Mouse (Mus musculus): ENCODE measurements around the gene Krt28. TPM values are rescaled to one million over a fixed set of nuclear protein-coding genes. Genes with fewer than 3 reads are reported as not detected.
A peak's percentile ranks its signal among the peaks of the same experiment; 100 is the strongest.

Krt28 gene
- total RNA-seq, 1 experiment from 2014 or later, result not detected

- peak; percentile 32 for DNase-seq
Measured at GRCm38 (mm10) chr11:99364412-99364811, 10.3 kb downstream of the Krt28 start.

GRCm38 (mm10) chr11:99361423-99361822 is 13.3 kb downstream of the Krt28 start:
- DNase-seq, result no peak

- DNase-seq, result no peak
Measured at GRCm38 (mm10) chr11:99351004-99351403, 23.7 kb downstream of the Krt28 start, which contains the start of gene Krt27. Gene Krt27 (minus strand): TSS chr11:99351104.

- DNase-seq, result no peak
Measured at GRCm38 (mm10) chr11:99339299-99339847, 35.3 kb downstream of the Krt28 start.

GRCm38 (mm10) chr11:99337866-99338265 is 36.8 kb downstream of the Krt28 start, which contains the start of gene Krt26:
Gene Krt26 (minus strand): TSS chr11:99337966.
- no peak for DNase-seq

GRCm38 (mm10) chr11:99333426-99333825 is 41.3 kb downstream of the Krt28 start:
- DNase-seq, result no peak

- no peak for DNase-seq
Measured at GRCm38 (mm10) chr11:99329655-99330054, 45.0 kb downstream of the Krt28 start.

GRCm38 (mm10) chr11:99322851-99323250 is 51.9 kb downstream of the Krt28 start, which contains the start of gene Krt25:
Gene Krt25 (minus strand): TSS chr11:99322951.
- DNase-seq, result no peak

- DNase-seq, result no peak
Measured at GRCm38 (mm10) chr11:99321094-99321493, 53.6 kb downstream of the Krt28 start.

GRCm38 (mm10) chr11:99319127-99319526 is 55.6 kb downstream of the Krt28 start:
- no peak for DNase-seq

GRCm38 (mm10) chr11:99316543-99316942 is 58.2 kb downstream of the Krt28 start:
- no peak for DNase-seq

Other genes with a start within 250 kb of the Krt28 start
- gene Ccr7, start 219.8 kb downstream of the Krt28 start, total RNA-seq (2021), result 0.48 and 10.5 TPM in 2 replicates
- gene Smarce1, start 143.9 kb downstream of the Krt28 start, total RNA-seq (2021), result 77.0 and 93.4 TPM in 2 replicates
- gene Krt222, start 130.8 kb downstream of the Krt28 start, total RNA-seq (2021), result 1.3 and 2.9 TPM in 2 replicates
- gene Krt24, start 89.6 kb downstream of the Krt28 start, total RNA-seq (2021), result not detected in 2 replicates
- not detected in 2 replicates for gene Krt25, start 52.0 kb downstream of the Krt28 start, total RNA-seq (2021)
- gene Krt26, start 36.9 kb downstream of the Krt28 start, total RNA-seq (2021), result not detected in 2 replicates
- gene Krt27, start 23.8 kb downstream of the Krt28 start, total RNA-seq (2021), result not detected in 2 replicates
- 4.3 and 5.6 TPM in 2 replicates for gene Krt10, start 14.5 kb upstream of the Krt28 start, total RNA-seq (2021)
- gene Krt12, start 47.4 kb upstream of the Krt28 start, total RNA-seq (2021), result not detected in 2 replicates
- 0.30 and 0.96 TPM in 2 replicates for gene Krt20, start 63.2 kb upstream of the Krt28 start, total RNA-seq (2021)
- 0.30 and 6.4 TPM in 2 replicates for gene Krt23, start 118.2 kb upstream of the Krt28 start, total RNA-seq (2021)
- not detected in 2 replicates for gene Krt39, start 146.4 kb upstream of the Krt28 start, total RNA-seq (2021)
- not detected in 2 replicates for gene Krt40, start 168.3 kb upstream of the Krt28 start, total RNA-seq (2021)
- gene Krtap3-3, start 176.0 kb upstream of the Krt28 start, total RNA-seq (2021), result not detected in 2 replicates
- gene Krtap3-2, start 181.9 kb upstream of the Krt28 start, total RNA-seq (2021), result not detected in 2 replicates
- gene Gm11939, start 184.6 kb upstream of the Krt28 start, total RNA-seq (2021), result not detected in 2 replicates
- not detected in 2 replicates for gene Krtap3-1, start 191.7 kb upstream of the Krt28 start, total RNA-seq (2021)
- gene Krtap1-5, start 206.1 kb upstream of the Krt28 start, total RNA-seq (2021), result not detected in 2 replicates
- gene Krtap1-4, start 208.8 kb upstream of the Krt28 start, total RNA-seq (2021), result not detected in 2 replicates
- not detected in 2 replicates for gene Krtap1-3, start 216.4 kb upstream of the Krt28 start, total RNA-seq (2021)
- gene Krtap9-3, start 223.2 kb upstream of the Krt28 start, total RNA-seq (2021), result not detected in 2 replicates
- not detected in 2 replicates for gene Gm11938, start 228.4 kb upstream of the Krt28 start, total RNA-seq (2021)
- gene Gm11937, start 235.3 kb upstream of the Krt28 start, total RNA-seq (2021), result not detected in 2 replicates
- not detected in 2 replicates for gene Krtap2-4, start 239.9 kb upstream of the Krt28 start, total RNA-seq (2021)
- gene Gm11562, start 245.5 kb upstream of the Krt28 start, total RNA-seq (2021), result not detected in 2 replicates

Measured in adrenal gland, postnatal 14 days (tissue).